Mouse (Mus musculus): Measurements from ENCODE around the gene Rev1. TPM values are rescaled to one million over a fixed set of nuclear protein-coding genes. Genes with fewer than 3 reads are reported as not detected.

Rev1 gene
- total RNA-seq (2021), result 24.3 TPM in 2 replicates
- long read RNA-seq, experiment 1, full-length matches to known transcripts, result 9 of 26 reads
- long read RNA-seq, experiment 1, partial matches to known transcripts, result 7 of 26 reads
- long read RNA-seq, experiment 1, other reads (novel, unspliced or antisense), result 10 of 26 reads
- long read RNA-seq, experiment 2, full-length matches to known transcripts, result 7 of 21 reads
- long read RNA-seq, experiment 2, partial matches to known transcripts, result 6 of 21 reads
- long read RNA-seq, experiment 2, other reads (novel, unspliced or antisense), result 8 of 21 reads

GRCm38 (mm10) chr1:38129501-38130267, at the start of gene Rev1:
Gene Rev1, minus strand, starts transcription at chr1:38129801.
- DNase-seq, result peak; percentile 97

- no peak for DNase-seq
Measured at GRCm38 (mm10) chr1:38178929-38179328, 49.3 kb upstream of the Rev1 start.

DNA sequence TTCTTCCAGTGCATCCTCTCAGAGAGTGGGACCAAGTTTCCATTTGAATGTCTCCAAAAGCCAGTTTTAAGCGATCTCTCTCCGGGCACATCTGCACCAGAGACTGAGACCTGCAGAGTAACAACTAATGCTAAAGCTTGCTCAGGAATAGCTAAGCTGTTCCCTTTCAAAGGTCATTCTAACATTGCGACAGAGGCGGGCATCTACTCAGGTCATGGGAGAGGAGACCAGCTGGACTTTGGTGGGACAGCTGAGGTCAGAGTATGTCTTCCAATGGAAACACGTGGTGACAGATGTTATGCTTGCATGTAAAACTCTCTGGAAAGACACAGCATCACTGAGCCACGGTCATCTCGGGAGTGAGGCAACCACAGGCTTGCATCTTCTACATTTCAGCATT, 46.5 kb upstream of the Rev1 start:
- no peak for DNase-seq

- DNase-seq, result no peak
Measured at GRCm38 (mm10) chr1:38171874-38172273, 42.3 kb upstream of the Rev1 start.

GRCm38 (mm10) chr1:38165696-38166095, 36.1 kb upstream of the Rev1 start:
- no peak for DNase-seq

GRCm38 (mm10) chr1:38150086-38150485, 20.5 kb upstream of the Rev1 start:
- no peak for DNase-seq

DNA sequence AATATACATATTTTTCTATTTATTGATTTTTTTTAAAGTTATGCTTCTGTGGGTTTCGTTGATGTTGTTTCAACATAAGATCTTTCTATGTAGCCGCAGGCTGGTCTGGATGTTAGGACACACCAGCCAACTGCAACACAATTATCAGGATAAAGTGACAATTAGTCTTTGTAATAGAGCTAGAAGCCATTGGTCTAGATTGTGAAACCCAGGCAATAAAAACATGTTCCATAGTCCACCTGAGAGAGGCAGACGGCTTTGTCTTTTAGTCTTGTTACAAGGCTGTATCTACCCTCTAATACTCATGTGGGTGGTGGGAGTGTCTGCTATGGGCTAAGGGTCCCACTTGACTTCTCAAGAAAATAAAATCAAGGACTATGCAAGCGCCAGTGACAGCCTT, 16.4 kb upstream of the Rev1 start:
- no peak for DNase-seq

- DNase-seq, result no peak
Measured at GRCm38 (mm10) chr1:38141371-38141770, 11.8 kb upstream of the Rev1 start.

GRCm38 (mm10) chr1:38140911-38141310, 11.3 kb upstream of the Rev1 start:
- DNase-seq, result no peak

- no peak for DNase-seq
Measured at GRCm38 (mm10) chr1:38139396-38139795, 9.8 kb upstream of the Rev1 start.

GRCm38 (mm10) chr1:38132942-38133341, 3.3 kb upstream of the Rev1 start:
- peak; percentile 28 for DNase-seq

- DNase-seq, result peak; percentile 10
Measured at GRCm38 (mm10) chr1:38130715-38131483, 1.3 kb upstream of the Rev1 start.

DNA sequence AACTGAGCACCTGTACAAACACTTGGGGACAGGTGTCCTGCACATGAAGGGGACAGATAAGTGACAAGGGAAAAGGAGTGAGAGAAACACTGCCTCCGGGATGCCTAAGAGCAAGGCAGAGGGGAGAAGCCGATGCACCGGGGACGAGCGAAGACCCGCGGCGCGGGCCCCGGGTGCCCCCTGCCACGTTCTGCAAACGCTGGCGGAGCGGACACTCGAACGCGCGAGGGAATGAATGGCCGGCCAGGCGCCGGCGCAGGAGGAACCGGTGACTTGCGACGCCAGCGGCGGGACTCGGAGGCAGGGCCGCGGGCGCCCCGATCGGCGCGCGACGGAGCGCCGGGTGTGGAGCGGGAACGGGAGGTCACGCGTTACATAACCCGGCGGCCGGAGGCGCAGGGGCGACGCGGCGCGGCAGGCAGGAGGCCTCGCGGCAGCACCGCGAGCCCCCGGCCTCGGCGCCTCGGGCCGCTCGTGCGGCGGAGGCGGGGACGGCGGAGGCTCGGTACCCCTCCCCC, 623 bp downstream of the Rev1 start:
- DNase-seq, result peak; percentile 79

- no peak for DNase-seq
Measured at GRCm38 (mm10) chr1:38127036-38127435, 2.6 kb downstream of the Rev1 start.

DNA sequence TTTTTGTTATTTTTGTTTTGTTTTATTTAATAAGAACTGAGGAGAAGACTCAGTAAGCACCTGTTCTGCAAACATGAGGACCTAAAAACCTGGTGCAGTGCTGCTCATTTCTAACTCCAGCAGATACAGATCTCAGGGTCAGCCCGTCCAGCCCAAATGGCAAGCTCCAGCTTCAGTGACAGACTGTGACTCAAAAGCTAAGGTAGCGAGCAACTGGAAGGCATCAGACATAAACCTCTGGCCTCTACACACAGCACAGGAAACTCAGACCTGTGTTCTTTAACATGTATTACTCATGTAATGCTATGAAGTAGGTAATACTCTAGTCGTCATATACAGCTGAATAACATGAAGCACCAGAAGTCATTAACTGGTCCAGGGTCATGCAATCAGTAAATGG, 3.2 kb downstream of the Rev1 start:
- no peak for DNase-seq

DNA sequence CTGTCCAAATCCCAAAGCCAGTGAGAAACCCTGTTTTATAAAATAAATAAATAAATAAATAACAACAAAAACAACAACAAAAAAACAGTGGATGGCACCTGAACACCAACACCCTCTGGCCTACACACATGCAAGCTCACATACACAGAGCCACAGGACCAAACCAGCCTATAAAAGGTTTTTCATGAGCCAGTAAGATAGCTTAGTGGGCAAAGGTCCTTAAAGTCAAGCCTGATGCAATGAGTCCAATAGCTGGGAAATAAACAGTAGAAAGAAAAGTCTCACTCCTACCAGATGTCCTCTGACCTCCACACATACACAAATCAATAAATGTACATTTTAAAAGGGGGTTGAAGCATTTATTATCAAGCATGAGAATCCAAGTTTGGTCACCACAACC, 5.3 kb downstream of the Rev1 start:
- DNase-seq, result no peak

DNA sequence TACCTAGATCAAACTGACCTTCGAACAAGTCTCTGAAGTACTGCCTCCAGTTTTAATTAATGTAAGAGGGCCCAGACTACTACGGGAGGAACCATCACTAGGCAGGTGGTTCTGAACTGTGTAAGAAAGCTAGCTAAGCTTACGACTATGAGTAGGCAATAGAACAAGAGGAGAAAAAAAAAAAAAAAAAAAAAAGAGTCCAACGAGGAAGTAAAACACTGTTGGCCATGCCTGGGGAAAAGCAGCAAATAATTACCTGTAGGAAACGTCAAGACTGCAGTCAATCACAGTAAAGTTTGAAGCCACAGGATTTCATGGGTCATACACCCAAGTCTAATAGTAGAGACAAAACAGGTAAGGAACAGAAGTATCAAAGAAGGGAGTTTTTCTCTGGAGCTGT, 8.7 kb downstream of the Rev1 start:
- DNase-seq, result no peak

DNA sequence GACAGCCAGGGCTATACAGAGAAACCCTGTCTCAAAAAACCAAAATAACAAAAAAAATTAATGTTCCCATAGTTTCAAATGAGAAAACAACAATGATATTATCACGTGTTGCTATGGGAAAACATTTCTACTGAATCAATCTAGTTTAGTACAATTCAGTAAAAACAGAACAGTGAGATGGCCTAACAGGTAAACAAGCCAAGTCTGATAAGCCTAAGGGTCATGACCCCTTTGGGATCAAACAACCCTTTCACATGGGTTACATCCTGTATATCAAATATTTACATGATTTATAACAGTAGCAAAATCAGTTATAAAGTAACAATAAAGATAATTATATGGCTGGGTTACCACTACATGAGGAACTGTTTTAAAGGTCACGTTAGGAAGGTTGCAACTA, 11.0 kb downstream of the Rev1 start:
- DNase-seq, result no peak

DNA sequence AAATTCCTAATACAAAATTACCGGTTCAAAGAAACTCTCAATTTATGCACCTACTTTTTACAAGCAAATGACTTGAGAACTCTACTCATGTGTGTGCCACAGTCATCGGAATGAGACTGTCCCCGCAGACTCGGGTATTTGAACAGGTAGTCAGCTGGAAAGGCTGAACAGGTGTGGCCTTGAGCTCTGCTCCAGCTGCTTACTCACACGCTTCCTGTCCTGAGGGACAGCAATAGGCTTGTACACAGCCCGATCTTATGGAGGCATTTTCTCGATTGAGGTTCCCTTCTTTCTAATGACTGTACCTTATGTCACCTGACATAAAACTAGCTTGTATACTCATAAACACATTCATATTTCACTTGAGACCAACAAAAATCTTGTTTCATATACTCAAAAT, 19.8 kb downstream of the Rev1 start:
- no peak for DNase-seq

GRCm38 (mm10) chr1:38103813-38104212, 25.8 kb downstream of the Rev1 start:
- no peak for DNase-seq

- no peak for DNase-seq
Measured at GRCm38 (mm10) chr1:38103214-38103613, 26.4 kb downstream of the Rev1 start.

DNA sequence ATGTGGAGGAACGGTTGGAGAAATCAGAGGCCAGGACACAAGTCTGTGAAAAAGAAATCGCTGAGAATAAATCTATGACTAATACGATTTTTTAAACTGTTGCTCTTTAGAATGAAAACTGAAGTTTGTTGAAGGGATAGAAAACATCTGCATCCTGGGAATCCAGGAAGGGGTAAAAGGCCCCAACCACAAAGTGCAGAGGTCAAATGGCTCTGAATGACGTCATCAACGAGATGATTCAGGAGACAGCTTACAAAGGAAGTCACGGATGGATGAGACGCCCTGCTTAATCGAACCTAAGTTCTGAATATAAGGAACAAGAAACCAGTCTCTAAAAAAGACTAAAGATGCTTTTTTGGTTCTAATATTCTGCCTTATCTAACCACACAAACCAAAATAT, 48.3 kb downstream of the Rev1 start:
- DNase-seq, result no peak

DNA sequence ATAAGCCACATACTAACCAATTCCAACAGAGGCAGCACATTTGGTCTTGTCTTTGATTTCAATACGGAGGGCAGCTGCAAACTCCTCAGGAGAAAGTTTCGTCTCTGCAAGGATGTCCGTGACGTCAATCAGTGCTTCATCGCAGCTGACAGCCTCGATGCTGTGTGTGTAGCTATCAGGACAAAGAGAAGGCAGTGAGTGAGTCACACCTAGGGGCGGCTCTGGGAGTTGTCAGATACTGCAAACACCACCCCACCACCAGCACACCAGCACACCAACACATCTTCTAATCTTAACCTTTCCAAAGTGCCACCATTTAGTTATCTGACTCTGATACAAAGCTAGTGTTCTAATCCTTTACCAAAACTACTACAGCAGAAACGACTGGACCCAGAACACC, 58.3 kb downstream of the Rev1 start:
- peak; percentile 18 for DNase-seq
